Mouse (Mus musculus): ENCODE results near the gene Gpr180.
A peak's percentile ranks its signal among the peaks of the same experiment; 100 is the strongest.
"Not testable (repeated sequence)": the region's sequence is repeated elsewhere in the genome, so short reads cannot be mapped to it uniquely, and the experiment has no call there.

Gpr180 gene

DNA sequence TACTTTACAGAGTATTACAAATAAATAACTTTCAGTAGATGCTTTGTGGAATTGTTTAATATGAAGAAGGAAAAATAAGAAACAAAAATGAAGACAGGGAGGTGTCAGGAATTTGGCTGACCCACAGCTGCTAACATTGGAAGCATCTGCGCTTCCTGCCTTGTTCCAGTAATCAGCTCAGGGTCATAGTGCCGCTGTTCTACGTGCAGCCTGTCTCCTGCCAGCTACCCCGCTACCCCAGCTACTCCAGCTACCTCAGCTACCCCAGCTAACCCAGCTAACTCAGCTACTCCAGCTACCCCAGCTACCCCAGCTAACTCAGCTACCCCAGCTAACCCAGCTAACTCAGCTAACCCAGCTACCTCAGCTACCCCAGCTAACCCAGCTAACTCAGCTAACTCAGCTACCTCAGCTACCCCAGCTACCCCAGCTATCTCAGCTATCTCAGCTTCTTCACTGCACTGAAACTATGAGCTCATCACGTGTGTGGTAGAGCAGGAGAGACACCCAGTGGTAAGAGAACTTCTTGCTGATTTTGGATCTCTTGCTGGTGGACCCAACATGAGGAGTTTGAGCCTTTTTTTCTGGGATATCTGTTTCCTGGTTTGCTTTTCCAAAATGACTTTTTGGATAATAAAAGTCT, 14.8 kb downstream of the Gpr180 start:
- peak; percentile 37 for DNase-seq (ENCODE audit: low spot score)

DNA sequence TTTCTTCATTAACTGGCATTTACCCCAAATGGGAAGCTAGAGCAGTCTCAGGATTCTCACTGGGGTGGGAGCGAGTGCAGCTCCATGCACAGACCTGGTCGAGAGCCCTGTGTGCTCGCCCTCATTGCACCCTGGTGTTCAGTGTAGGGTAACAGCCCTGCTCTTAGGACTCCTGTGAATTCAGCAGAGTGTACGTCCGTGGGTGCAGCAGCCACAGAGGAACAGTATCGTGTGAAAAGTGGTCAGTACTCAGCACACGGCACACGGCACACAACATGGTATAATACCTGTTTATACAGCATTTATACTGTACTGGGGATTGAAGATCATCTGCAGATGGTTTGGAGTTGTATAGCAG, 15.3 kb downstream of the Gpr180 start:
- no peak for DNase-seq (ENCODE audit: low spot score)

DNA sequence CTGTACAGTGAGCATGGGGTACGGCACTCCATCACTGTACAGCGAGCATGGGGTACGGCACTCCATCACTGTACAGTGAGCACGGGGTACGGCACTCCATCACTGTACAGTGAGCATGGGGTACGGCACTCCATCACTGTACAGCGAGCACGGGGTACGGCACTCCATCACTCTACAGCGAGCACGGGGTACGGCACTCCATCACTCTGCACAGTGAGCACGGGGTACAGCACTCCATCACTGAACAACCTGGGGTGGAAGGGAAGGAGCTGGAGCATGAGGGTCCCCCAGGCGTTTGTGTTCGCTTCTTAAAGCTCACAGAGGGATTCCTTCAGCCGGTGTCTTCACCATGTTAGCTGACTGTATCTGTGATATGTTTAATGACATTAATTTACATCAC, 19.1 kb downstream of the Gpr180 start:
- DNase-seq (ENCODE audit: low spot score): not testable (repeated sequence)

DNA sequence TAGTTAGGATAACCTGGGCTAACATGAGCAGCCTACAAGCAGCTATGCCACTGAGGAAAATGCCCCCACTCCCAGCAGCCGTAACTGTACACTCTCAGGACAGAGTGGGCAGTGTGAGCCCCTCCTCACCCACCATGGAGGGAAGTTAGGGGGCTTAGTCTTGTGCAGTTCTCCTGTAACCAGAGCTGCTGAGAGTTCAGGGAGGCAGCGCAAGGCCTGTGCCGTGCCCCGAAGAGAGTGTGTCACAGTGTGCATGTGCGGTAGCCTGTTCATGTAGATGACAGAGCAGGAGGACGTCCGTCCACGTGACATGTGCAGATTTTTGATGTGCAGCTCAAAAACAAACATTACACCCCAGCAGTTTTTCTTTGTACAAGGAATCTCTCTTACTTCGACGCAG, 19.8 kb downstream of the Gpr180 start:
- DNase-seq (ENCODE audit: low spot score): no peak

DNA sequence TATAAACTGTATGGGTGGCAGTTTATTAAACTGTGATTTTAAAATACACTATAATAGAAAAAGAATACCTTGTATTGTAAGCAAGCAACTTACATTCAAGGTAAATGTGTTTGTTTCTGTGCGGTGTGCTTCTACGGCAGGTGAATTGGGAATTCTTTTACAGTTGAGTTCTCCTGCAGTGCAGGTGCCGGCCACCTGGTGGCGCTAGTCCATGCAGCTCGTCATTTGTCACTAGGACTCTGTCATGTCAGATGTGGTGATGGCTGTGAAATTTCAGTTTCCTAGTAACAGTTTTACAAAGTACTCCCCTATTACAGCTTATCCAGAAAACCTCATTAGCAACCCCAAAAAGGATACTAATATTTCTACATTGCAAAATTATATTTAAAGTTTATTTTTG, 20.2 kb downstream of the Gpr180 start:
- DNase-seq (ENCODE audit: low spot score): peak; percentile 69

DNA sequence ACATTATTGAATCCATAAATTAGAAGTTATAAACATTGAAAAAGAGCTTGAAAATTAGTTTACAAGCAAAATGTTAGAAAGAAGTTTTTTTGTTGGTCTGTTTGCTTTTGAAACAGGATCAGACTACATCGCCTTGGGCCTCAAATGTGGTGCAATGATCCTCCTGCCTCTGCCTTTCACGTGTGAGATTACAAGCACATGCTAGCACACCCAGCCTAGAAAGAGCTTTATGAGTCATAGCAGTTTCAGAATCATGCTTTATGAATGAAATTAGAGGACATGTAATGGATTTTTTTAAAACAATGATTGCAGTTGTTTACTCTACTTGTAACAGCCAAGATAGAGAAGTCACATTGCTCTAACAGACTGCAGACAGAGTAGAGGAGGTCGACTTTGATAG, 24.8 kb downstream of the Gpr180 start:
- DNase-seq (ENCODE audit: low spot score): no peak

DNA sequence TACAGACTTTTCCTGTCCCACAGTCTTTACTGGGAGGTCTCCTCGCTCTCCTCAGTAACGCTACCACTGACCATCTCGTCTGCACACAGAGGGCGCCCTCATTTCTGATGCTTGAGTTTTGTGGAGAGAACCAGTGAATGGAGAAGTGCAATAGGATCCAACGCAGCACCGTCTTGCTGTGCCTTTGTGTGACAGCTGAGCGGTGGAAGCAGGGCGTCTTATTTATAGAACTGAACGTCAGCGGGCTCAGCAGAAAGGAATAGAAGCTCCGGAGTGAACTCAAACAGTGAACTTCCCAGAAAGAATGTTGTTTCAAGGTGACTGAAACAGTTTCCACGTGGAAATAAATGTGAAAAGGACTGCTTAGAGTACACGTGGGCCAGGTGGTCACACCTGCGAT, 25.7 kb downstream of the Gpr180 start:
- DNase-seq (ENCODE audit: low spot score): no peak

DNA sequence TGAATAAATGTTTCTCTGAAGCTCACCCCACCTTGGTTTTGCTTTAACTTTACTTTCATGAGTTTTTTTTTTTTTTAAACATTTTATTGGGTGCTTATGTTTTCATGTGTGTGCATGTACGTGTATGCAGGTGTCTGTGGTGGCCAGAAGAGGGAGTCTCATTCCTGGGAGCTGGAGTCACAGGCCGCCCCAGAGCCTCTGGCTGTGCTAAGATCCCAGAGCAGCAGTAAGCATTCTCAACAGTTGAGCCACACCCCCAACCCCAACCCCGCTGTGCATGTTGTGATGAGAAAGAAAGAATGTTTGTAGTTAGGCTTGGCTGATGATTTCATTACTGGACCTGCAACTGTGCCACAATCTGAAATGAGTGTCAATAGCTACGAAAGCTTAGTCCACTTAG, 31.8 kb downstream of the Gpr180 start:
- no peak for DNase-seq (ENCODE audit: low spot score)

DNA sequence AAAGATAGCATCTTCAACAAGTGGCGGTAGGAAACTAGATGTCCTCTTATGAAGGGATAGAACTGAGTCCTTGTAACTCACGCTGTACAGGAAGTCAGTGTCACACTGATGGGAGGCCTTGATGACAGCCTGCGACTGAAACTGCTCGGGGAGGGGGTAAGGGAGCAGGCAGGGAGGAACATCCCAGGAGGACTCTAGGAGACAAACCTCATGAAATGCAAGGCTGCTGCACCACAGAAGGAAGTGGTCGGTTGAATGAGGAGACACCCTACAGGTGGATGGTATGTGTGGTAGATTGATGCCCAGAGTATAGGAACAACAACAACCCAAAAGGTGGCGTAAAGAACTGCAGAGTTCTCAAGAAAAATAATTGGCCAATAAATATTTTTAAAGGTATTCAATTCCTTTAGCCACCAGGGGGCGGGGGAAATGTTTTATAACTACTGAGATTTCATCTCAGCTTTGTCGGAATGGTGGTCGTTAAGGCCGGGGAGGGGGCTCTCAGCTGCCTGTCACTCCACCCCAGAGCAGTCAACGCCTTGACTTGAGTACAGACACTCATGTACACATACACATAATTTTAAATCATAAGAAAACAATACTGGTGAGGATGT, 36.7 kb downstream of the Gpr180 start:
- DNase-seq (ENCODE audit: low spot score): no peak

DNA sequence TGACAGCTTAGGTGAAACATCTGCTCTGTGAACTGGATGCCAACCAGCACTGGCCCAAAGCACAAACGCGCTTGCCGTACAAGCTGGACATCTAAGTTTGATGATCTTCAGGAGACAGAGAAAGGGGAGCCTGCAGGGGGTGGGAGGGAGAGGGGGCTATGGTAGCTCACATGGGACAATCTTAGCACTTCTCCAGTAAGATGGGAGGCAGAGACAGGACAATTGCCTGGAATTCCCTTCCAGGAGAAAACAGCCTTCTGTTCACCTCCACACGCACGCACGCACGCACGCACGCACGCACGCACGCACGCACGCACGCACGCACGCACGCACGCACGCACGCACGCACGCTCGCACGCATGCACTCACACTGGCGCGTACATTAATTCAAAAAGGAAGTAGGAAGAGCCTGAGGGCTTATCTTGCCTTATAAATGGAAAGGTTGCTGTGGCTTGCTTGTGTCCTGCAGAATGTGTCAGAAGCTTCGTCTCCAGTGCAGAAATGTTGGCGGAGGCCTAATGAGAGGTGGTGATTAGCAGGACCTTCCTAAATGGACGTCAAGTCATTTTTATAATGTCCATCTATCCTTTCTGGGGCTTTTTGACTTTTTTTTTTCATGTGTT, 38.2 kb downstream of the Gpr180 start:
- no peak for DNase-seq (ENCODE audit: low spot score)

DNA sequence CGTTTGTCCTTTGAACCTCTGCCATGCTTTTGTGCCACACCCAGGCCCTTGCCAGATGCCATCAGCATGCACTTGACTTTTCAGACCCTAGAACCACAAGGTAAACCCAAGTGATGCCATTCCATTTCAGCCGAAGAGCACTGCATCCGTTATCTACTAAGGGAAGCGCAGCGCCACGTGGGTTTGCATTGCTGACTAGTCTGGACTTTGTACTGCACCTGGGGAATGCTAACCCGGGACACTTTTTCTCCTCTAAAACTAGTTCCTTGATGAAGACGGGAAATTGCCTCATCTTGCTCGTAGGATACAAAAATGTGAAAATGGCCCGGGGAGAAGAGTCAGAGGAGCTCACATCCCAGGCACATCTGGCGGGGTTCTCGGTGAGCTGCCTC, 38.7 kb downstream of the Gpr180 start:
- no peak for DNase-seq (ENCODE audit: low spot score)

DNA sequence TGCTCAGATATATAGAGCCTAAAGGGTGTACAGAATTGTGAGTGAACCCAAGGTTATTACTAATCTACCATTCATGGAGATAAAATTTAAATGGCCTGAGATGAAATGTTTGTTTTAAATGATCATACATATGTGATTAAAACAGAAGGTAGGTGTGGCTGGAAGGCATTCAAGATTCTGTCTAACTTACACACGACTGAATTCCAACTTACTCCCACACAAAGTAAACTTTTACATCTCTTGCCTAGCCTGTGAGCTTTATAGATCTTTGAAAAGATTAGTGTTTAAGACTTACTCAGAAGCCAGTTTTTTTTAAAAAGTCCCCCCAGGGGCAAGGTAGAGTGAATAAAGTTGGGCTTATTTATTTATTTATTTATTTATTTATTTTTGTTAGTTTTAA, 42.3 kb downstream of the Gpr180 start:
- DNase-seq (ENCODE audit: low spot score): no peak

DNA sequence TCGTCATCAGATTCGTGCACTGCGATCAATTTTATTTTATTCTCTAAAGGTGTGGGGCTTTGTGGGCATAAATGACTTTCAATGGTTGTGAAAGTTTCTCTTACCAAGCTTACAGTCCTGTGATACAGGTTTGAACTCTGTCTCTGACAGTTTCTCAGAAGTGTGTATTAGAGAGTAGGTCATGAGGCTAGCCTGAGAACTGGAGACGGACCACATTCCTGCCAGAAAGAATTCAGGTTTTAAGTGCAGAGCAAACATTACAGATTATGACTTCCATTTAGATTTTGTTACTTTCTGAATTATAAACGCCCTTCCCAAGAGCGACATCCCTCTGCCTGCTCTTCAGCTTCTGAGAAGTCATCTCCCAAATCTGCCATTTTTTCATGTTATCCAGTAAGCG, 42.7 kb downstream of the Gpr180 start:
- peak; percentile 46 for DNase-seq (ENCODE audit: low spot score)

DNA sequence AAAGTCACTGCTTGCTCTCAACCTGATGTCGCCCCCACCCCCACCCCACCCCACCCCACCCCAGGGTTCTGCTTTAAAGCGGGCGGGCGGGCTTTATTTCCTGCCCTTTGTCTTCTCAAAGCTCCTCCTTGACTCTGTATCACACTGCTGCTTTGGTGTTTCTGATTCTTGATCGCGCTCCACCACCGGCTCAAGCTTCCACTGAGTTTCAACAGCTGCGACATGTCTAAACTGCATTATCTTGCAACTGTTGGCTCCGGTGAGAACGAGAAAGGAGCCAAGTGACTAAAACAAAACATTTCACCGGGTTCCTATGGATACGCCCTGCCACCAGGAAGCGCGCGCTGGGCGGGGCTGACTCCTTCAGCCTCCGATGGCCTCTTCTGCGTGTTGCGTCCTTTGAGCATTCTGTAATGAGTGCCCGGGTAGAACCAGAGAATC, 43.2 kb downstream of the Gpr180 start:
- DNase-seq (ENCODE audit: low spot score): peak; percentile 89

DNA sequence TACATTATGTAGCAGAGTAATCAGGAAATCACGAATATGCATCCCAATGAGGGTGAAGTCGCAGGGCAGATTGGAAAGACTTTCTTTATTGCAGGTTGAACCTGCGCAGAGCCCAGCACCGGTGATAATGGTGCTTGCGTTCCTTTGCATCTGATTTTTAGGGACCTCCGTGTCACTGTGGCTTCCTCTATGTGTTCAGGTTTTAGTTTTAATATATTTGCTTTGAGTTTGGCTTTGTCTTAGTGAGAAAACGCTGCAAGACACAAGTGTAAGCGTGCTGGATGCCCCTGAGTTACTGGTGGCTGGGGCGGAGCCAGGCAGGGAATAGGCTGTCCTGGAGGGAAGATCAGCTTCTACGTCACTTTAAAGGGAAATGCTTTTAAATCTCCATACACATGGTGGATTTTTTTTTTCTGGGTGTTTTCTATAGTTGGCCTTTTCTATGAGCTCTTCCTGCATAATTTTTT, 43.8 kb downstream of the Gpr180 start:
- DNase-seq (ENCODE audit: low spot score): peak; percentile 73

DNA sequence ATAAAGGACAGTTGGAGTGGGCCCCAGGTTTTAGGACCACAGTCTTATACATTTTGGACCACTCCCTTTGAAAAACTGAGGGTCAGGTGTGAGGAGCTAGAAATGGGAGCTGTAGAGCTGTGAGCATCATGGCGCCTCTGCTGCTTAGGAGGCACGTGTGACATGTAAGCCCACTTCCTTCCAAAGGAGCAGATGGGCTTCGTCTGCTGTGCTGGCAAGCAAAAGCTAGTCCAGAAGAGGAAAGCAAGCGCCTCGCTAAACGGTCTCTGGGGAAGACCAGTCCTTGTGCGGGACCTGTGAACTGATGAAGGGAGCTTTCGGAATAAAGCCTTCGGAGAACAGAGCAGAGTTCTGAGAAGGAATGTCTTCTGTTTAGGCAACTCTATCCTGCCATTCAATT, 54.5 kb downstream of the Gpr180 start:
- no peak for DNase-seq (ENCODE audit: low spot score)

DNA sequence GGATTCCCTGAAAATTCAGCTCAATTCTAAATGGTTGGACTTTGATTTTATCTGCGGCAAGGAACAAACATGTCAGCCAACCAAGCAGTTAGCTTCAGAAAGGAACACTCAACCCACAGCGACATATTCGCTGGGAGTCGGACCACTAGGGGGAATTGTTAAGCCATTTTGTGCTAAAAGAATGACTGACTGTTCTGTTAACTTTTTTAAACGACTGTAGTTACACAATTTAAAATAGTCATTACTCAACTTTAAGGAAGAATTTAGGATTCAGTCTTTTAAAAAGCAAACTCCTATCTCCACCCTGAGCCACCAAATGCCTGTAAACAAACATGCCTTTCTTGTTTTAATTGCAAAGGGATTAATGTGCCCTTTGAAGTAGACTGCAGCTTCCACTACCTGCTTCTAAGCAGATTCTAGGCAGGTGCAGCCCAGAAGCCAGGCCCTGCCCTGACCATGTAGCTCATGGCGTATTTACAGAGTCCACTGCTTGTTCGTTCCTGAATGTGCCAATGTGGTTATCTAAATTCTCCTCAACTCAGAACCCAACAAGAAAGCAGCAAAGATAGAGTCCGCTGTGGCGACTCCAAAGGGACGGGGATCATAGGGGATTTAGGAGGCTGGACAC, 56.2 kb downstream of the Gpr180 start:
- no peak for DNase-seq (ENCODE audit: low spot score)

DNA sequence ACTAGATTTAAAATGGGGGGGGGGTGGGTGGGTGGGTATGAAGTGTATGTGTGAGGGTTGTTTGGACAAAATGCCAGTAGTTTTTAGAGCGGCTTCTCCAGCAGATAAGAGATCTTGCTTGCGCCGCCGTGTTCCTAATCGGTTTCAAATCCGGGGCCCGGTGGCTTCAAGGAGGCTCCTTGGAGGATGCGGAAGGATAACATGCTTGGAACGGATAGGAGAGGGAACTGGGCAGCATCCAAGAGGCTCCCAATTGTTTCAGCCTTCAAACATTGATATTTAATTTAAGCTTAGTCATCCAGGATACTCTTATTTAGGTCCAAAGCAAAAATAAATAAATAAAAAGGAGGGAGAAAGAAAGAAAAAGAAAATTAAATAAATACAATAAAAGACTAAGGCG, 56.7 kb downstream of the Gpr180 start:
- no peak for DNase-seq (ENCODE audit: low spot score)

DNA sequence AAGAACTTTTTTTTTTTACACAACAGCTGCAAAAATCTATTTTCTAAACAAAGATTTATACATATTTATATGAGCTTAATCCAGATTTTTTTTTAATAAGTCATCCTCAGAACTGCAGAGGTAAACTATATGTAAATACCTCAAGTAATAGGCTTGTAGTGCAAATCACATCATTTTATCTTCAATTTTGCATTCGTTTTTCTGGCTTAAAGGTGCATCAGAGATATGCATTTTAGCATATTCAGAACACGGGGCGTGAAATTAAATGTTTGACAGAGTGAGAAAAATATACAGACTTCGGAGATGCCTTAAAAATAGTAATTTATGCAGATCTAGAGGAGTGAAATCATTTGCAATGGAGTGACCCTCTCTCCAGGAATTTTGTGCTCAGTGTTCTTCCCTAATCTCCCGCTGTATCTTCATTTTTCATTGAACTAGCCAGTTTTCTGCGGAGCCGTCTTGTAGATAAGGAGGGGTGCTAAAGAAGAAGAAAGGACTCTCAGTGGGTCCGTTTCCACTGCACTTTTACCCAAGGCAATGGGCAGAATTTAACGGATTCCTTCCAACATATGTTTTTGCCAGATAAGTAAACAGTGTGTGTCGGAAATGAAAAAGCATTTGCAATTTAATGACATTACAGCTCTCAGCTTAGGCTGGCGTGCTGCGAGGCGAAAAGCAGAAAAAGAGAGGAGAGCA, 57.4 kb downstream of the Gpr180 start:
- no peak for DNase-seq (ENCODE audit: low spot score)

DNA sequence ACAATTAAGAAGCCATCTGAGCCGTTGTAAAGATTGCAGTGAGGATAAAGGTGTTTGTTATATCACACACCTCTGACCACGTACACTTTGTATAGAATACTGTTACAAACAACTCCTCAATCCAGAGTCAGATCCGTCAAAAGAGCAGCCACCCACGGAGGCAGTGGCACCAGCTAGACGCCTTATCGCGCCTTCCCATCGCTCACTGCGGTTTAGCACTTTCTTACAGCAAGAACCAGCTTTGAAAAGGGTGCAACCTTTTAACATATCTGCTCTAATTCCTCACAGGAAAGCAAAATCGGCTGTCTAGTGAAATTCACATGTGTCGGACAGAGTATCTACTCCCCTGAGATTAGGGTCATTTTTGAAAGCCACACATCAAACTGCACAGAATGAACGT, 60.1 kb downstream of the Gpr180 start:
- DNase-seq (ENCODE audit: low spot score): no peak

DNA sequence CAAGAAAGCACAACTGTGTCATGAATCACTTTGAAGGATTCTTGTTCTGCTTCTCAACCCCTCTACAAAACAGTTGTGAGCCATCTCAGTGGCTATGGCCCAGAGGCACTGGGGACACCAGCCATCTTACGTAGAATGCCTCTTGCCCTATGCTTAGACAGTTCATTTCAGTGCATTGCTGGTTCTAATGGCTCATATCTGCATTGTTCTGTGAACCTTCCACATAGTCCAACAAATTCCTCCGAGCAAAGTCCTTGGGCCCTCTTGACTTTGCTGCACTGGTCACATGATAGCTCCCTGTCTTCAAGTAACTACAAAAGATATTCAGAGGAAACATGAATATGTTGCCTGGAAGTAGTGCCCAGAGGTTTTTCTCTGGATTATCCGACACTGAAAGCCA, 63.8 kb downstream of the Gpr180 start:
- DNase-seq (ENCODE audit: low spot score): no peak

DNA sequence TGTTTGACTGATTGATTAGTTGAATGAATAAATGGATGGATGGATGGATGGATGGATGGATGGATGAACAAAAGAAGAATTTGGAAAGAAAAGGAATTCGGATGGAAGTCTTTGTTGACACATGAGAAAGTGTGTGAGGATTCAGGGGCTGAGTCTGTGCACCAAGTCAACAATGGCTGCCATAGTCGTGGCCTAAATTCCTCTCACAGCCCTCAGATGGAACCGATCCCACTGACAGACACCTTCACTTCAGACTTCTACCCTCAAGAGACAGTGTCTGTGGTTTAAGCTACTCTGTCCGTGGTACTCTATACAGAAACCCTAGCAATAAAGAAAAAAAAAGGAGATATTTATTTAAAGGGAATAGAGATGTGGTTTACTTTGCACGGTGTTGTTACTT, 65.0 kb downstream of the Gpr180 start:
- DNase-seq (ENCODE audit: low spot score): no peak

DNA sequence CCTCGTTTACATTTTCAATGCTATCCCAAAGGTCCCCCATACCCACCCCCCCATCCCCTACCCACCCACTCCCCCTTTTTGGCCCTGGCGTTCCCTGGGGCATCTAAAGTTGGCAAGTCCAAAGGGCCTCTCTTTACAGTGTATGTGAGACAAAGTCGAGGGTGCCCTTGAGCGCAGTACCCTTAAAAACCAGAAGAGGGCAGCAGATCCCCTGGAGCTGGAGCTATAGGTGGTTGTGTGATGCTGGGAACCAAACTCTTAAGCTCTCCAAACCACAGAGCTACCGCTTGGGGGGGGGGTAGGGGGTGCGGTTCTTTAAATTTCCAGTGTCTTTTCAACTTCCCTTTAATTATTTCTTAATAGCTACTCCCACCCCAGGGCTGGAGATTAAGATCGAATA, 66.1 kb downstream of the Gpr180 start:
- no peak for DNase-seq (ENCODE audit: low spot score)

Measured in embryo, embryonic 10.5 days (tissue).